Comparison of ENCODE assay signal across 7 mouse cellular contexts in the genomic region with DNA sequence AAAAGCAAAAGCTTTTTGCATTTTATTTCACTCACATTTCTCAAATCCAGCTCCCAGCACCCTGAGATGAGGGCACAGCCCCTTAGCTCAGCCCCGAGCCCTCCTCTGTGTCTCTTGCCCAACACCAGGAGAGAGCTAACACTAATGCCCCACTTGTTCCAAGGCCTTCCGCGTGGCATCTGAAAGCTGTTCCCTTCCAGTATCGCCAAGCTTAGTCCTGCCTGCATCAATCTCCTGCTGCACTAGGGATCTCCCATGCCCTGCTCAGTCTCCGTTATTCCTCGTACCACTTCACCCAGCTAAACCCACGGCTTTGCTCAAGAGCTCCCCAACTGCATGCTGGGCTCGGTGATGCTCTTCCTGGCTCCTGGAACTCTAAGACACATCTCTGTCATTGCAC. TPM values are rescaled to one million over a fixed set of nuclear protein-coding genes. Genes with fewer than 3 reads are reported as not detected.
DNase-seq lines count a peak whose midpoint lies in the region; ATAC-seq and TF ChIP-seq lines count a peak whose summit lies in the region.

No protein-coding gene starts in this region.

- TF ChIP-seq CTCF in lung, postnatal 0 days (IDR thresholded peaks at IDR 0.05): no peak
- TF ChIP-seq CTCF in stomach, postnatal 0 days (IDR thresholded peaks at IDR 0.05; ENCODE audit: low read depth): no peak

- no peaks in the 10 kb centered on the region for H3K36me3 ChIP-seq in lung, postnatal 0 days (ENCODE audit: insufficient read depth, low read length)
- H3K36me3 ChIP-seq in forebrain, embryonic 16.5 days (ENCODE audit: control insufficient read depth, insufficient read depth): no peaks in the 10 kb centered on the region
- no peaks in the 10 kb centered on the region for H3K36me3 ChIP-seq in limb, embryonic 15.5 days
- H3K36me3 ChIP-seq in stomach, postnatal 0 days (ENCODE audit: control insufficient read depth, insufficient read depth, low read length): no peaks in the 10 kb centered on the region

- peaks cover 22% of the 10 kb centered on the region for H3K4me1 ChIP-seq in lung, postnatal 0 days (ENCODE audit: insufficient read depth, low read depth, low read length)
- peaks cover 41% of the 10 kb centered on the region for H3K4me1 ChIP-seq in forebrain, embryonic 16.5 days (replicated peaks; ENCODE audit: control insufficient read depth, insufficient read depth, low read length)
- peaks cover 38% of the 10 kb centered on the region for H3K4me1 ChIP-seq in limb, embryonic 15.5 days
- peaks cover 13% of the 10 kb centered on the region for H3K4me1 ChIP-seq in stomach, postnatal 0 days (replicated peaks; ENCODE audit: control insufficient read depth, insufficient read depth)

- TF ChIP-seq EP300 in lung, postnatal 0 days (IDR thresholded peaks at IDR 0.05): no peak
- TF ChIP-seq EP300 in stomach, postnatal 0 days (optimal IDR thresholded peaks at IDR 0.05): no peak

- H3K9me3 ChIP-seq in lung, postnatal 0 days (ENCODE audit: low read length): no peaks in the 10 kb centered on the region
- H3K9me3 ChIP-seq in forebrain, embryonic 16.5 days (ENCODE audit: control insufficient read depth, low read length): no peaks in the 10 kb centered on the region
- no peaks in the 10 kb centered on the region for H3K9me3 ChIP-seq in limb, embryonic 15.5 days
- no peaks in the 10 kb centered on the region for H3K9me3 ChIP-seq in stomach, postnatal 0 days (ENCODE audit: control insufficient read depth, low read length)

- peak overlapping the region; percentile 42 for H3K4me2 ChIP-seq in lung, postnatal 0 days (replicated peaks; ENCODE audit: low read depth, low read length)
- no peak overlapping the region for H3K4me2 ChIP-seq in forebrain, embryonic 16.5 days (ENCODE audit: low read length)
- H3K4me2 ChIP-seq in limb, embryonic 15.5 days: peak overlapping the region; percentile 69; the same call in 1 of the 2 replicates
- H3K4me2 ChIP-seq in stomach, postnatal 0 days (replicated peaks; ENCODE audit: low read depth): peak overlapping the region; percentile 62

- DNase-seq in lung, postnatal 0 days (ENCODE audit: low spot score): no peak
- DNase-seq in lung, postnatal 25 days (ENCODE audit: low spot score): no peak
- DNase-seq in stomach, postnatal 0 days (ENCODE audit: low spot score): no peak
- no peak for DNase-seq in urinary bladder, adult 2 months (ENCODE audit: low spot score)

- H3K4me3 ChIP-seq in lung, postnatal 0 days (ENCODE audit: low read depth, low read length): no peak overlapping the region
- no peak overlapping the region for H3K4me3 ChIP-seq in forebrain, embryonic 16.5 days (replicated peaks; ENCODE audit: low read length)
- H3K4me3 ChIP-seq in limb, embryonic 15.5 days: no peak overlapping the region
- H3K4me3 ChIP-seq in stomach, postnatal 0 days (ENCODE audit: low read depth, low read length): no peak overlapping the region

- no peak overlapping the region for H3K9ac ChIP-seq in lung, postnatal 0 days (replicated peaks; ENCODE audit: low read depth)
- no peak overlapping the region for H3K9ac ChIP-seq in forebrain, embryonic 16.5 days (replicated peaks; ENCODE audit: low read depth, low read length)
- H3K9ac ChIP-seq in limb, embryonic 15.5 days: no peak overlapping the region
- H3K9ac ChIP-seq in stomach, postnatal 0 days (ENCODE audit: low read length): no peak overlapping the region

- H3K27ac ChIP-seq in lung, postnatal 0 days (ENCODE audit: low read length): peak overlapping the region; percentile 78
- H3K27ac ChIP-seq in forebrain, embryonic 16.5 days (ENCODE audit: low read length): peak overlapping the region; percentile 83
- peak overlapping the region; percentile 90 for H3K27ac ChIP-seq in limb, embryonic 15.5 days
- peak overlapping the region; percentile 92 for H3K27ac ChIP-seq in stomach, postnatal 0 days (replicated peaks)

- H3K27me3 ChIP-seq in lung, postnatal 0 days (replicated peaks; ENCODE audit: insufficient read depth, low read length): no peaks in the 10 kb centered on the region
- H3K27me3 ChIP-seq in forebrain, embryonic 16.5 days (replicated peaks; ENCODE audit: control insufficient read depth, insufficient read depth, low read length): no peaks in the 10 kb centered on the region
- H3K27me3 ChIP-seq in limb, embryonic 15.5 days: no peaks in the 10 kb centered on the region
- no peaks in the 10 kb centered on the region for H3K27me3 ChIP-seq in stomach, postnatal 0 days (ENCODE audit: control insufficient read depth, insufficient read depth, low read length)

- no peak for ATAC-seq in lung, postnatal 0 days
- ATAC-seq in forebrain, embryonic 16.5 days: no peak
- ATAC-seq in limb, embryonic 15.5 days (ENCODE audit: insufficient number of reproducible peaks, low FRiP score, low TSS enrichment, low read depth): no peak
- ATAC-seq in stomach, postnatal 0 days (ENCODE audit: low FRiP score, low TSS enrichment): no peak
- ATAC-seq in monocyte, adult 5-6 weeks (replicated peaks; ENCODE audit: insufficient number of reproducible peaks, low FRiP score, low TSS enrichment, poor library complexity, severe bottlenecking): no peak

- WGBS in lung, postnatal 0 days: 49% methylated on average over 8 of the region's 8 CpGs
- WGBS in forebrain, embryonic 16.5 days: 71% methylated on average over 8 of the region's 8 CpGs
- WGBS in limb, embryonic 15.5 days: 85% methylated on average over 8 of the region's 8 CpGs
- 74% methylated on average over 8 of the region's 8 CpGs for WGBS in stomach, postnatal 0 days

RNA-seq across cellular contexts. Expression of a gene that starts 57.3 kb away (rescaled TPM):
- 5.6 and 7.2 TPM in 2 replicates for polyA plus RNA-seq in lung, postnatal 0 days (2015; fragmentation: Nextera tagmentation; extraction: Ambion mirVana)
- polyA plus RNA-seq in forebrain, embryonic 16.5 days (2015; fragmentation: Nextera tagmentation; extraction: Ambion mirVana): 3.7 and 5.0 TPM in 2 replicates
- 4.4 and 5.1 TPM in 2 replicates for polyA plus RNA-seq in limb, embryonic 15.5 days (2015; fragmentation: Nextera tagmentation; extraction: Ambion mirVana)
- 2.8 and 2.9 TPM in 2 replicates for polyA plus RNA-seq in stomach, postnatal 0 days (2015; fragmentation: Nextera tagmentation; extraction: Ambion mirVana)
- 4.8 and 7.0 TPM in 2 replicates for polyA plus RNA-seq in urinary bladder, adult 2 months (2012; rRNA removed)
- 5.8 to 12.7 TPM (median 8.5 TPM) in 3 replicates for total RNA-seq in monocyte, adult 5-6 weeks (2017)
